Mouse (Mus musculus) urinary bladder, adult 2 months (tissue): ENCODE measurements around the gene Zfp618. TPM values are rescaled to one million over a fixed set of nuclear protein-coding genes. Genes with fewer than 3 reads are reported as not detected.

ENCODE experiments used
- DNase-seq: peaks from one replicate; pipeline ENCODE4 v3.0.0; 2022; ENCODE audit warnings: low spot score
- polyA plus RNA-seq: library from polyadenylated mRNA; depleted of rRNA; stranded (reverse); fragments of >200 nt; gene quantifications from 2 replicates; pipeline ENCODE4 v1.2.3, GENCODE M21; 2012; rRNA removed

The Zfp618 gene
- 3.0 TPM in 2 replicates for polyA plus RNA-seq

DNA sequence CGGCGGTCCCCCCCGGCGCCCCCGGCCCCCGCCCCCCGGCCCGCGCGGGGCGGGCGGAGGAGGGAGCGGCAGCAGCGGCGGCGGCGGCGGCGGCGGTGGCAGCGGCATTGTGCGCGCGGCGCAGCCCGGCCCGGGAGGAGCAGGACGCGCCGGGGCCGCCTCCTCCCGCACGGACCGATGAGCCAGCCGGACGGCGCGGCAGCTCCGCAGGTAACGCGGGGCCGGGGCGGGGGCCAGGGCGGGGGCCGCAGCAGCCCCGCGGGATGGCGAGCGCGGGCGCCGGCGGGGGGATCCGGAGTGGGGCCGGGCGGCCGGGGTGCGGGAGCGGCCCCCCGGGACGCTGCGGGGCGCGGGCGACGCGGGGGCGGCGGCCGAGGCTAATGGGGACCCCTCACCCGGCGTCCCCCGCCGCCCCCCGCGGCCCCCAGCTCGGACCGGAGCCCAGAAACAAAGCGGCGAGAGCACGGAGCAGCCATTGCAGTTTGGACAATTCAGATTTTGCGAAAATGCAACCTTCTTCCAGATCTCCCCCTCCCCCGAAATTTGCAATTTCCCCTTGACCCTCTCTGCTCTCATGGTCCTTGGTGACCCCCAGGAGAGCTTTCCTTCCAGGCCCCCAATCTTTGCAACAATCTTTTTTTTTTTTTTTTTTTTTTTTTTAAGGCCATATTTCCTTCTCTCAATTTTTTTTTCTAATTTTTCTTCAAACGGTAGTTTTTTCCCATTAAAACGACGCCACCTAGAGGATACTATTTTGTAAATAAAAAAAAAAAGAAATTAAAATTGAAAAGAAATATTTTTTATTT is at the start of gene Zfp618:
TSS of gene Zfp618 (plus strand) at position 77 of the 806 bp plus-strand sequence.
- peak; percentile 34 for DNase-seq

DNA sequence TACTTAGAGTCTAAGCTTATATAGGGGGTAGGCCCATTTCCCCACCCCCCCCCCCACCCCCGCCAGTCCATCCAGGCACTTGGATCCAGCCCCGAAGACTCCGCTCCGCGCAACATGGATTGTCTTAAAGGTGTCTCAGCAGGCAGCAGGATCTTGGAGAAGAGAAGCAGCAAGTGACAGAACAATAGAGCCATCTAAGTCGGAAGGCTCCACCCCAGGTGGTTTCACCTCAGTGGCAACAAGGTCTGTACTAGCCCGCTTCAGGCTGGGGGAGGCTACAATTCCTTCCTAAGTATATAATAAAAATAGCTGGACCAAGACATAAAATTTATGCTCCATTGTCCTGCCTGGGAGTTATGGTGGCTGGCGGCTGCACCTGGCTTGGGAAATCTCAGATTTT is 48.3 kb upstream of the Zfp618 start:
- DNase-seq = no peak

DNA sequence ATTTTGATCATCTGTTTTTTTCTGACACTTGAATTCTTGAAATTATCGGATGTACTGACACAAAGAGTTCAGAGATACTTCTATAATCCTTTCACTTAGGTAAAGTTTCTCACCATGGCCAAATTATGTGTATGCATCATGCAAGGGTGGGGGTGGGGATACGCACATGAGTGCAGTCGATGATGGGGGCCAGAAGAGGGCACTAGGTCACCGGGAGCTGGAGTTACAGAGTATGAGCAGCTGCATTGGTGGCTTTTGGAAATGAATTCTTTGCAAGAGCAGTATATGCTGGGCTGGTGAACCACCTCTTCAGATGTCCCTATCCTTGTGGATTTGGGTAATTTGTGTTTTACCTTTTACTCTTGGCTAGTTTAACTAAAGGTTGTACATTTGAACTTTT is 31.6 kb upstream of the Zfp618 start:
- DNase-seq = no peak

DNA sequence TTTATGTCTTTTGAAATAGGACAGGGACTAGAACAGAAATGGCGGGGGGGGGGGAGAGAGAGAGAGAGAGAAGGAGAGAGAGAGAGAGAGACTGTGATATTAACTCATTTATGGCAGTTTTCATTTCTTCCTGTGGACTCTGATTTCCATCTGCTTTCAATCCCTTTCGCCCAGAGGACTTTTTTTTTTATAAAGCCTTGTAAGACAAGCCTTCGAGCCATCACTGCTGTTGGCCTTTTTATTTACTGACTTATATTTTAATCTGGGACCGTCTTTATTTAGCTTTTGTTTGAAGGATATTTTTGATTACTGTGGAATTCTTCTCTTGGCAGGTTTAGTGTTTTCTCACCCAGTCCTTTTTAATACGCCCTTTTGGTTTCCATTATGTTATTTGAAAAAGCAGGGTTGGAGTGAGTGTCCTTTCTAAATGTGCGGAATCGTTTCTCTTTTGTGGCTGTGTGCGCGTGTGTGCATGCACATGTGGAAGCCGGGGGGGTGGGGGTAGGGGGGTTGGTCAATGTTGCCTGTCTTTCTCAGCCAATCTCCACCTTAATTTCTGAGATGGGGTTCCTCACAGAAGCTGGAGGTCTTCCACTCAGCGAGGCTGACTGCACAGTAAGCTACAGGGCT is 29.7 kb upstream of the Zfp618 start:
- DNase-seq = no peak

DNA sequence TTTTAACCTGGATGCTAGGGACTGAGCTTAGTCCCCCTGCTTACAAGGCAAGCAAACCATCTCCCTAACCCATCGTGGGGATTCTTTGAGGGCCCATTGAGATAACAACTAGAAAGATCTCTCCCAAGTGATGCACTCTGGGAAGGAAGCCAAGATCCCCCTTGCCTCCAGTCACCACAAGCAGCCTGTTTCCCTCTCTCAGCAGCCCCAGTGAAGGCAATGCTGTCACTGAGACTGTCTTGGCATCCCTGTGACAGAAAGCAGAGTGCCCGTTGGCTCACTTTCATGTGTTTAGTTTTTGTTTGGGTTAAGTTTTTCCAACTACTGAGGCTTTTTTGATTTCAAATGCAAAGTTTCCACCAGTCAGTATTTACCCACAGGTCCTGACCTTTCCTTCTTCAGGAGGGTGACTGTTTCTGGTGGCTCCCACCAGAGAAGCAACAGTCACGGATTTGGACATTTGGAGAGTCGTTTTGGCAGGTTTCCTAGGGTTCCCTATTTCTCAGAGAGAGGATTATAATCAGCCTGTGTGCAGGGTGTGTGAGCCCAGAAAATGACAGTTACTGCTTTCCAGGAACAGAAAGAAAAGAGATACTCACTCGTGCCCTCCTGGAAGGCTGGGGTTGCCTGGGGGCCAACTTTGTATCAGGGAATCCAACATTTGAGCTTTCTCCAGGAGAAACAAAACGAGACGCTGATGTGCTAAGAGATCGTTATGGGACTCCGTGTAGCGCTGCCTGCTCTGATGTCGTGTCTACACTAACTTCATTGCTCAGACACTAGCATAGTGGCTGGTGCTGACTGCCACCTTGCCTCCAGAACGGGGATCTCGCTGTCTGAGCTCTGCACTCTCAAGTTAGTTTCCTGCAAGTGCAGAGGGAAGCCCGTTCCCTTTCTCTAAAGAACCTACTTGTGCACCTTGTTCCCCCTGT is 23.1 kb upstream of the Zfp618 start:
- DNase-seq = no peak

DNA sequence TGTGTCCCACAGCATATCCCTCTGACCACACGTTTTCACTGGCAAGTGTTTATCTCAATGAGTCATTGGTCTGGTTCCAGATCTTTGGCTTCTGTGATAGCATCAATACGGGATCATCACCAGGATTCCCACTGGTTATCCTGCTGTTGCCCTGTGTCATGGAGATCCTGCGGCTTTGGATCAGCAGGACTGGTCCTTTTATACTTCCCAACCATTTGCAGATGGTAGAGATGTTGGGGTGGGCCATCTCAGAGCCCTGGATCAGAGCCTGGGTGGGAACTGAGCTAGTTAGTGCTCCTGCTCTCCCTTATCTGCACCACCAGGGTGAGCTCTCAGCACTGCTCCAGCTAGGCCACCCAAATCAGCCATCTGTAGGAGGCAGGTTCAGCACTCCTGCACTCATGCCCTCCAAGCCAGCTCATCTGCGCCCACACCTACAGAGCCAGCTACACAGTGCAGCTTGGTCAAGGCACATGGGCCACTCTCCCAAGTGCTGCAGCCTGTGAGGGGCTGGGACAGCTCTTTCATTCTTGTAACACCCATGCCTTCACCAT is 21.0 kb upstream of the Zfp618 start:
- no peak for DNase-seq

DNA sequence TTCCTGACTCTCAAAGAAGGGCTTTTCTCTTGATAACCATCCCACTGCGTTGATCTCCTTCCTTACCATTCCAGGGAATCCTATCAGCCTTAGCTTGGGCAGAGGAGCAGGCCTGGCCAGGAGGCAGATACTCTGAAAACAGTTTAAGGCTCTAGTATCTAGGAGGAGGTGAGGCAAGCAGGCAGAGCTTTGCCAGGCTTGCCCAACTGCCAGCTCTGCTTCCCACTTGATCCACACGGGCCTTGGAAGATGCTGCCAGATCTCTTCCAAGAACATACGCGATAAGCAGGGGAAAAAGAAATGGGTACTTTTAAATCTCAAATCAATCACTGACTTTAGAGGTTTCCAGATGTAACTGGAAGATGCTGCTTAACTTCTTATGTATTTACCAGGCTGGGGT is 1.6 kb upstream of the Zfp618 start:
- no peak for DNase-seq

DNA sequence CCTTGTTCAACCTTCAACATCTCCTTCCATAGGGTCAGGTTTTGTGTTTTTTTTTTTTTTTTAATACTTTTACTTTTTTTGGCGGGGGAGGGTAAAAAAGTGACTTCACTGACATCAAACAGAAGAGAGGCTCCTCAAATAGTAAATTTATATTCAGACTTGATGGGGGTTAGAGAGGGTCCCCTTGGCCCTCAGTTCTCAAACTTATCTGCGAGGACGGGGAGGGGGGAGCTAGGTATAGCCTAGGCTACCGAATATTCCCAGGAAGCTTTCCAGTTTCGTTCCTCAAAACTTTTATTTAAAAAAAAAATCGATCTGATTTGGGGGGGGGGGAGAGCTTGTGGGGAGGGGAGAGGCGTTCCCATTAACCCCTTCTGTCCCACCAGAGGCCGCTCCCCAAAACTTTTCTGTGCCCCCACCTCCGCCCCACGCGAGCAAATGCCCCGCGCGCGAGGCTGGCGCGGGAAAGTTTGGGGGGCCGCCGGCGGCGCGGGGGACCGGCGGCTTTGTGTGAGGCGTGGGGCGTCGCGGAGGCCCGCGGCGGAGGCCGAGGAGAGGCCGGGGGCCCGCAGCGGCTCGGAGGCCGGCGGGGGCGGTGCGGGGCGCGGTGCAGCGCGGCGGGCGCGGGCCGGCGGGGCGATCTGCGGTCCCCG is 403 bp upstream of the Zfp618 start:
- DNase-seq = peak; percentile 28

DNA sequence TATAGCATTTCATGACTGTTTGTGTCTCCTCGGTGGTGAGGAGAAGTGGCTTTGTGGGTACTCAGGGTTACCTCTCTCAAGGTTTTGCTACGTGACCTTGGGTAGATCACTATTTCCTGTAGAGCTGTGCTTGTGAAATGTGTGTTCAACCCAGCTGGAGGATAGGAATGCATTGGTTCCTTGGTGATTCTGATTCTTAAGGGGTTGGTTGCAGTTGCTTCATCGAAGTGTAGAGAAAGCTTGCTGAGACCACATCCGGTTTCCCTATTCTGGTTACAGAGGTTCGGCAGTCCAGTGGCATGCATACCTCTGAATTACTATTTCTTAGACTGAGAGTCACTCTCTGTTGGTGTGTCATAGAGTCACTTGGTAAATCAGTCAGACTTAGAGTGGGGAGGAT is 4.2 kb downstream of the Zfp618 start:
- DNase-seq = no peak

DNA sequence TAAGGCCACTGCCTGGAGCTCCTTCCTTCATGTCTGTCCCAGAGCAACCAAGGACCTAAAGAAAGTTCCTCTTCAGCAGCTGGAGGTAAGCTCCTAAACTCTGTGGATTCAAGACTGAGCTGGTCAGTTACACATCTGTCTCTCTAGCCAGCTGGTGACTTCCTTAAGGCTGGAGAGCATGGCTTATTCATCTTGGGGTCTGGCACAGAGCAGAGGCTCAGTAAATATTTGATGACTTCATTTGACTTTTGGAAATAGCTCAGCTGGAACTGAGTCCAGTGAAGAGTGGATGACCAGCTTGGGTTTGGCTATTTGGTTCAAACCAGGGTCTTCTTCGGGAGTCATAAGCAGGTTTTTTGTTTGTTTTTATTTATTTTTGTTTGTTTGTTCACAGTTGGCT is 6.6 kb downstream of the Zfp618 start:
- DNase-seq = no peak

DNA sequence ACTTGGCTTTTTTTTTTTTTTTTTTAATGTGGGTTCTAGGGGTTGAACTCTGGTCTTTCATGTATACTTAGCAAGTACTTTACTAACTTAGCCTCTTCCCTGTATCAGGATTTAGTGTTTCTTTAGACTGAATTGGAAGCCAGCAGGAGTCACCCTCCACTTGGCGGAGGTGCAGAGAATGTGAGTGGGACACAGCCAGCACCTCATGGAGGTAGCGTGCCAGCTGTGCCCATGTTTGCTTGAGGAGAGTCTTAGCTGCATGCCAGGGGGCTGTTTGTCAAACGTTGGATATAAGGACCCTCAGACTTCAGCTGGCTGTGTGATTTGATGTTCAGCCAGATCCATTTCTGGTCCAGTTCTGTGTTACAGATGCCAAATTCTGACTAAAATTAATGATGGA is 7.7 kb downstream of the Zfp618 start:
- DNase-seq = no peak

DNA sequence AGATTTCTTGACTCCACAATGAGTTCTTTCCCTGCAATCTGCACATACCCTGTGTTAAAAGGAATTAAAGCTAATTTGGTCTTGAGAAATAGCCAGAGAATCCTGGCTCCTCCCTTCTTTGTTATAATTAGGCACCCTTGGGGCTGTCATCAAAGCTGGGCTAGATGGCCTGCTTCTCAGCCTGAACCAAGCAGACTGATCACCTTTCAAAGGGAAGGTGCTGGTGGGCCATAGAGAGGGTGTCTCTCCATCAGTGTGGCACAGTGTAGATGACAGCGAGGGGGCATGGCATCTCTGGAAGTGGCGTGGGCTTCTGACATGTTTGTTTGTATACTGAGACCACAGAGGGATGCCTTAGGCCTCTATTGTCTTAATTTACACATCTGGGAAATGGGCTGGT is 9.5 kb downstream of the Zfp618 start:
- no peak for DNase-seq

DNA sequence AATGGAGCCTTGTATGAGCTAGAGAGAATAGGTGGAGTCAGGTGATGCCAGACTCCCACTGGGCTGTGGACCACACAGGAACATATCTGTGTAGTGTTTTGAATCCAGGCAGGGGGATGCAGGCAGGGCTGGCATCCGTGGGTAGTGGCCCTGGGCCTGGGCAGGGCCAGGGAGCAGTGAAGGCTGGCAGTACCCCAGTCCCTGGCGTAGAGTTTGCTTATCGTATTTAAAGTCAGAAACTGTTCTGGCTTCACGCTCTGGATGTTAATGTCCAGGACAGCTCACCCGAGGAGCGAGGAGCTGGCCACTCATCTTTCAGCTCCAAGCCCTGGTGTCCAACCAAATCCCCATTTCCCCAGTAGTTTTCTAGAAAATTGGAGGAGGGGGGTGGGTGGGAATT is 10.2 kb downstream of the Zfp618 start:
- no peak for DNase-seq

DNA sequence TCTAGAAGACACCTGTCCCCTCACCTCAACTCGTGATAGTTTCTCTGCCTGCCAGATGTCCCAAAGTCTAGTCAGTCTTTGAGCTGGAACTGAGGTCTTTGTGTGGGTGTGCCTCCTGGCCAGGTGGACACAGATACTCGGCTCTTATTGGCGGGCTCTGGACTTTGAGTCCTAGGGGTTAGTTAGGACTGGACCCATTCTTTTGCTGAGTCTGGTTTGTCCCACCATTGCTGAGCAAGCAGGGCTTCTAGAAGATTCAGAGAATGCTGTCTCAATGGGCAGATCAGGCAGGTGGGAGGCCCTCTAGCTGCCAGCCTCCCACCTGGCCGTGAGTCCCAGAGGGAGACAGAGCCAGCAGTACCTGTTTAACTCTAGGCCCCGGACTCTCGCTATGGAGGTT is 12.1 kb downstream of the Zfp618 start:
- no peak for DNase-seq

DNA sequence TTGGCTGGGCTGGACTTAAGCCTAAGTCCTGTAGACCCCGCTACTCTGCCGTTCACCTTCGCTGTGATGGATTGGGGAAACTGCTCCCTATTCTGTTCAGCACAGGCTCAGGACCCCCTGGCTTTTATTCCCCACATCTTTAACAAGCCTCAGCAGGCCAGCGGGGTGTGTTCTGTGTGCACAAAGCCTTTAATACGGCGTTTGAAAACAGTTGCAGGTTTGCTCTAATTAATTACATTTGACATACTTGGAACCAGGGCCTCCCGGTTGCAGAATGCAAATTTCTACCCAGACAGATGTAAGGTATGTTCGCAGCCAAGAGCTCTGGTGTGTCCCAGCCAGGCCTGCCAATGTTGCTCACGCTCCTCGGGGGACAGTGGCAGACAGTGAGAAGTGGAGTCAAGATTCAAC is 13.1 kb downstream of the Zfp618 start:
- no peak for DNase-seq

DNA sequence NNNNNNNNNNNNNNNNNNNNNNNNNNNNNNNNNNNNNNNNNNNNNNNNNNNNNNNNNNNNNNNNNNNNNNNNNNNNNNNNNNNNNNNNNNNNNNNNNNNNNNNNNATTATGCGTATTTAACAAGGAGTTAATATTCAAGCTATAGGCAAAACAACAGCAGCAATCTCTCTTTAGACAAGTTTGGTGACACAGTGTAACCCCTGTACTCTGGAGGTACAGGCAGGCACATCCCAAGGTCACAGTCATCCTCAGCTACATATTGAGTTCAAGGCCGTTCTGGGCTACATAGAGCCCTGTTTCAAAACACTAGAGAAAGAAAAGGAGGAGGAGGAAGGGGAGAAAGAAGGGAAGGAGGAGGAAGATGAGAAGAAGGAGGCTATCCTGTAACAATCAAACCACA is 16.2 kb downstream of the Zfp618 start:
- DNase-seq = no peak

DNA sequence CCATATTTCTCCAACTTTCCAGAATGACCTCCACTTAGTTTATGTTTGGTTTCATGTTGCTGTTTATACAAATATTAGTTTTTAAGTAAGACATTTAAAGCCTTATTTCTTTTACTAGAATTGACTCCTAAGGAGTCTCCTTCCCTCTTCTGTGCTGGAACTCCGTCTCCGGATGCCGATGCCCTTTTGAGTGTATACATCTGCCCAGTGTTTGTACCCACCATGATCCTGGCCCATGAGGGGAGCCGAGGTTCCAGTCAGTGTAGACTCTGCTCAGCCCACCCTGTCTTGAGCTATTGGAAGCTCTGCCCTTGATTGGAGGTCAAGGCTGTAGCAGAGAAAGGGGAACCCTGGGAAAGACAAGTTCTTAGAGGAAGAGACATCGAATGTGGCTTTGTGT is 18.2 kb downstream of the Zfp618 start:
- DNase-seq = no peak

DNA sequence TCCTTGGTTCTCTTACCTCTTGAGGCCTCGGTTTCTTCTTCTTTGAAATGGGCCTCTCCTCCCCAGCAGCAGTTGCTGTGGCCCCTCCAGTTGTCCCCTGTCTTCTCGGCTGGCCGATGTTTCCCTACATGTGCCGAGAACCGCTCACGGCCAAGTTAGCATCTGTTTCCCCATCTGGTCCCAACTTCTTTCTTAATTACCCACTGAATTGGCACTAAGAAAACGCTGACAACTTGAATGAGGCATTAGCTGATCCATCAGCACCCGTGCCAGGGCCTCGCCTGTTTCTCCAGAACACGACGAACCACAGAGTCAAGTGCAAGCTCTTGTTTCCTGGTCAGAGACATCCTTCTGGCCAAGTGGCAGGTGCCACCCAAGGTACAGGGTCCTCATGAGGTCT is 26.0 kb downstream of the Zfp618 start:
- no peak for DNase-seq

DNA sequence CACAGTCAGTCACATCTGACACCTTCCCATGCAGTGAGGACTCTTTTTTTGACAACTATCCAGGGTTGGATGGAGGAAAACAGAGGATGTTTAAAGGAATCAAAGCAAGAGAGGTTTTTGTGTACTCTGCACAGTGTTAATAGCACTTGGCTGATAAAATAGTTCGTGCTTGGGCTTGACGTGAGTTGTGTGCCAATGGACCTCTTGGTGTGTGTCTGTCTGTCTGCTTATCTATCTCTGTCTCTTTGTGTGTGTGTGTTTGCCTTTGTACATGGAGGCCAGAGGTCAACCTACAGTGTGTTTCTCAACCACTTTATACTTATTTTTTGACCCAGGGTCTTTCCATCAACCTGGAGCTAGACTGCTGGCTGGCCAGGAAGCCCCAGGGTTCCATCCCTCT is 27.8 kb downstream of the Zfp618 start:
- no peak for DNase-seq

DNA sequence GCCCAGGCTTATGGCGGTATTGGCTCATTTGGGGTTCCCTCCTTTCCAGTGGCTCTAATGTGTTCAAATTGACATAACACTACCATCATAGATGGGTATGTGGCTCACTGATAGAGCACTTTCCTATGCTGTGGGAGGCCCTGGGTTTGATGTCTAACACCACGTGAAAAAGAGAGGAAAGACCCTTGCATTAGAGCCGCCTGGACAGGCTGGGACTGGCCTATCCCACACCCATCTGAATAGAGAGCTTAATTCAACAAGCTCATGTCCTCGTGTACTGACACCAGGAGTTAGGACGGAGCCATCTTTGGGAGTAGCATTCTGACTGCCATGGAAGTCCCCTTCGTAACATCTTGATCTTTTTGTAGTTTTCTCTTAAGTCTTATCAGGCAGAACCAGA is 32.2 kb downstream of the Zfp618 start:
- no peak for DNase-seq

DNA sequence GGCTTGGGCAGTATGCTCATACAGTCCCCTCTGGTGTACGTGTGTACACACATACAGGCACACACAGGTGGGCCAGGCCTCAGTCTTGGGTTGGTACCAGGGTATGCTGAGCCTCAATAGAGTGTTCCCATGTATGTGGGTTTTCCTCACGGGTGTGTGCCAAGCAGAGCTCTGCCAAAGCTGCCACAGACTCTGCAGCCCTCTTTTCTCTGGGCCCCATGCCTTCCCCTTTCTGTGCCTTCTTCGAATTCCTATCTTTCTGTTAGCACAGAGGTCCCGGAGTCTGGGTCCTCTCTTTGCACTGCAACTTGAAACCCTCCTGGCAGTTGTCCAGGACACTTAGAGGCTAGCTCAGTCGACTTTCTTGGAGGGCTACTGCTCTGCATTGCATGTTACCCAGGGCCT is 33.1 kb downstream of the Zfp618 start:
- DNase-seq = peak; percentile 19

DNA sequence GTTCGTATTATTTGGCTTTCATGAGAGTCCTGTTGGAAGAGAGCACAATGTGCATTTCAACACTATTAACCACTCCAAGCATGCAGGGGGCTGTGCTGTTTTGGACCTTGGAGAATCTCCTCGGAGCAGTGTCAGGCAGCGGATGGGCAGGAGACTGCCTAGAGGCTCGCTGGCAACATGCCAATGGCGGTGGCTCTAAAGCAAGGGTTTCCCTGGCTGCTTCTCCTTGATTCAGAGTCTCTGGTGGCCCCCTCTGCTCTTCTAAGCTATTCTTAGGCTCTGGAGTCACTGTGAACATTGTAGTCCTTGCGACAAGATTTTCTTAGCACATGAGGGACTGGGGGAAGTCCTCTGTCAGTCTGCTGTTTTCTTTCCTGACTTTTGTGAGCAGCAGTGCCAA is 33.5 kb downstream of the Zfp618 start:
- DNase-seq = peak; percentile 18
